Mouse (Mus musculus) intestine, postnatal 0 days (tissue): ENCODE results near the gene Casp4. TPM values are rescaled to one million over a fixed set of nuclear protein-coding genes. Genes with fewer than 3 reads are reported as not detected.

ENCODE experiments used
- ATAC-seq: fragments of 200-750 bp; cut with Nextera tagmentation; 2 replicates; pipeline ENCODE4 v1.8.0; 2017; ENCODE audit warnings: mild to moderate bottlenecking, moderate TSS enrichment, moderate library complexity
- H3K27ac ChIP-seq: fragments of 300-500 bp; sonication (generic); 2 replicates; pipeline ENCODE4 v1.5.1; 2014; ENCODE audit warnings: mild to moderate bottlenecking, low read depth, low read length, moderate library complexity
- H3K27me3 ChIP-seq: fragments of 300-500 bp; sonication (generic); replicated peaks from 2 replicates; pipeline ENCODE4 v1.6.1; 2014; ENCODE audit warnings: low read length, mixed read lengths; ENCODE audit not compliant: control insufficient read depth, insufficient read depth
- H3K36me3 ChIP-seq: fragments of 300-500 bp; sonication (generic); 2 replicates; pipeline ENCODE4 v1.6.1; 2014; ENCODE audit warnings: mild to moderate bottlenecking, moderate library complexity; ENCODE audit not compliant: control insufficient read depth, insufficient read depth
- H3K4me1 ChIP-seq: fragments of 300-500 bp; sonication (generic); replicated peaks from 2 replicates; pipeline ENCODE4 v1.6.1; 2014; ENCODE audit warnings: antibody characterized with exemption, low read length, mixed read lengths; ENCODE audit not compliant: control insufficient read depth, insufficient read depth
- H3K4me2 ChIP-seq: fragments of 300-500 bp; sonication (generic); replicated peaks from 2 replicates; pipeline ENCODE4 v1.6.1; 2014; ENCODE audit warnings: low read depth, mild to moderate bottlenecking, moderate library complexity
- H3K4me3 ChIP-seq: fragments of 300-500 bp; sonication (generic); 2 replicates; pipeline ENCODE4 v1.5.1; 2014; ENCODE audit warnings: low read depth, low read length
- H3K9ac ChIP-seq: fragments of 300-500 bp; sonication (generic); 2 replicates; pipeline ENCODE4 v1.6.1; 2014; ENCODE audit warnings: mild to moderate bottlenecking, low read depth, low read length
- H3K9me3 ChIP-seq: fragments of 300-500 bp; sonication (generic); 2 replicates; pipeline ENCODE4 v1.6.1; 2016; ENCODE audit warnings: mixed run types; ENCODE audit not compliant: control insufficient read depth
- CTCF ChIP-seq: sonication (generic); IDR thresholded peaks from 2 replicates; pipeline ENCODE4 v1.5.1; 2016; ENCODE audit warnings: low read depth, mild to moderate bottlenecking, control low read depth, antibody characterized with exemption, moderate library complexity
- WGBS: fragments of 180-500 bp; shearing (Covaris S2); extraction: QIAGEN DNeasy Blood & Tissue Kit; methylation state at CpG from one replicate; pipeline ENCODE4 v1.1.7; 2014; 5-methylcytosine and 5-hydroxymethylcytosine counted together
- polyA plus RNA-seq: library from polyadenylated mRNA; unstranded; fragments of >200 nt; fragmentation: Nextera tagmentation; extraction: Ambion mirVana; gene quantifications from 2 replicates; pipeline ENCODE4 v1.2.1, GENCODE M21; 2015

Casp4 gene
- polyA plus RNA-seq, 1 experiment from 2014 or later = 14.3 TPM

- Histone ChIP-seq H3K27ac (no peak overlapping the region), H3K4me2 (no peak overlapping the region), H3K36me3 (no peaks in the 10 kb centered on the region), H3K9me3 (no peaks in the 10 kb centered on the region), H3K4me1 (no peaks in the 10 kb centered on the region), H3K4me3 (no peak overlapping the region), H3K27me3 (no peaks in the 10 kb centered on the region), H3K9ac (no peak overlapping the region)
- WGBS = 86% methylated on average over 4 of the region's 4 CpGs
- no peak for ATAC-seq
- no peak for TF ChIP-seq CTCF
Observed at GRCm38 (mm10) chr9:5347381-5347780, 38.8 kb downstream of the Casp4 start.

- Histone ChIP-seq H3K27me3 (no peaks in the 10 kb centered on the region), H3K9me3 (no peaks in the 10 kb centered on the region), H3K36me3 (no peaks in the 10 kb centered on the region), H3K27ac (no peak overlapping the region), H3K4me2 (no peak overlapping the region), H3K9ac (no peak overlapping the region), H3K4me3 (no peak overlapping the region), H3K4me1 (no peaks in the 10 kb centered on the region)
- TF ChIP-seq CTCF = no peak
- no peak for ATAC-seq
- whole genome bisulfite sequencing = 80% methylated on average over 2 of the region's 2 CpGs
Observed at GRCm38 (mm10) chr9:5353673-5354072, 45.0 kb downstream of the Casp4 start.

GRCm38 (mm10) chr9:5356801-5357200 is 48.2 kb downstream of the Casp4 start:
- Histone ChIP-seq H3K4me3 (no peak overlapping the region), H3K9me3 (no peaks in the 10 kb centered on the region), H3K27ac (no peak overlapping the region), H3K9ac (no peak overlapping the region), H3K27me3 (no peaks in the 10 kb centered on the region), H3K36me3 (no peaks in the 10 kb centered on the region), H3K4me1 (no peaks in the 10 kb centered on the region), H3K4me2 (no peak overlapping the region)
- ATAC-seq = no peak
- TF ChIP-seq CTCF = no peak

Other genes with a start within 250 kb of the Casp4 start
- 80.3 and 81.9 TPM in 2 replicates for gene Casp1, start 10.3 kb upstream of the Casp4 start, polyA plus RNA-seq
- 7.5 and 8.2 TPM in 2 replicates for gene Casp12, start 36.6 kb downstream of the Casp4 start, polyA plus RNA-seq